Mouse (Mus musculus) G1E (cell line): ENCODE measurements around the gene Klf1. TPM values are rescaled to one million over a fixed set of nuclear protein-coding genes. Genes with fewer than 3 reads are reported as not detected.

Source experiments
- ATAC-seq: 2 replicates; pipeline ENCODE4 v1.8.0; 2016; ENCODE audit warnings: mild to moderate bottlenecking; ENCODE audit not compliant: insufficient number of reproducible peaks, poor library complexity, low FRiP score, severe bottlenecking; ENCODE audit errors: extremely low read depth
- DNase-seq: peaks from one replicate; pipeline ENCODE4 v3.0.0; 2012; ENCODE audit warnings: low spot score
- H3K27me3 ChIP-seq: 2 replicates; pipeline ENCODE4 v1.6.1; 2012; ENCODE audit warnings: mild to moderate bottlenecking, low read length, inconsistent platforms; ENCODE audit not compliant: insufficient read depth
- H3K36me3 ChIP-seq: replicated peaks from 2 replicates; pipeline ENCODE3; 2012; ENCODE audit warnings: mild to moderate bottlenecking, inconsistent platforms
- H3K4me1 ChIP-seq: 2 replicates; pipeline ENCODE4 v1.6.1; 2012; ENCODE audit warnings: low read depth, low read length, inconsistent platforms, mixed read lengths; ENCODE audit not compliant: insufficient read depth
- H3K4me3 ChIP-seq: 2 replicates; pipeline ENCODE4 v1.5.1; 2012; ENCODE audit warnings: low read depth, mild to moderate bottlenecking, inconsistent platforms, low read length, moderate library complexity, mixed read lengths
- H3K9me3 ChIP-seq: replicated peaks from 2 replicates; pipeline ENCODE4 v1.6.1; 2012; ENCODE audit warnings: inconsistent platforms
- CTCF ChIP-seq: IDR thresholded peaks from 2 replicates; pipeline ENCODE4 v1.5.1; 2012; ENCODE audit warnings: low read depth, low read length, inconsistent platforms, mixed read lengths
- GATA1 ChIP-seq: IDR thresholded peaks from 2 replicates; pipeline ENCODE4 v1.6.1; 2012; ENCODE audit warnings: borderline replicate concordance, low read length, inconsistent platforms, mixed read lengths
- GATA2 ChIP-seq: IDR thresholded peaks from 2 replicates; pipeline ENCODE4 v1.6.1; 2012; ENCODE audit warnings: low read depth, low read length, inconsistent platforms, borderline replicate concordance
- POLR2AphosphoS5 ChIP-seq: IDR thresholded peaks from 2 replicates; pipeline ENCODE4 v1.6.1; 2012; ENCODE audit warnings: low read depth, low read length, inconsistent platforms; ENCODE audit not compliant: insufficient replicate concordance
- TAL1 ChIP-seq: conservative IDR thresholded peaks from 2 replicates; pipeline ENCODE4 v1.6.1; 2012; ENCODE audit warnings: low read depth, low read length, inconsistent platforms, mixed read lengths
- polyA plus RNA-seq: library from polyadenylated mRNA; stranded (reverse); fragments of >175 nt; gene quantifications from 2 replicates; pipeline ENCODE4 v1.2.3, GENCODE M21; 2012
- total RNA-seq, 2 experiments: library from RNA; stranded (forward) in 1 of 2; stranded (reverse) in 1 of 2; fragments of 200-1000 nt in 1 of 2; fragments of >200 nt in 1 of 2; fragmentation: Nextera tagmentation in 1 of 2; gene quantifications; 2 replicates each; pipeline ENCODE4 v1.2.3; 2014 to 2017

Klf1 gene
- 69.9 and 75.0 TPM in 2 replicates for total RNA-seq (2014; fragmentation: Nextera tagmentation)
- 51.5 and 56.1 TPM in 2 replicates for total RNA-seq (2017)
- 193 and 253 TPM in 2 replicates for polyA plus RNA-seq

GRCm38 (mm10) chr8:84901752-84902151 is at the start of gene Klf1:
Gene Klf1 (plus strand): TSS chr8:84901928.
- H3K27me3 ChIP-seq: no peaks in the 10 kb centered on the region
- no peaks in the 10 kb centered on the region for H3K9me3 ChIP-seq
- H3K4me3 ChIP-seq: peak within 1 kb of the TSS; percentile 84
- peaks cover 47% of the 10 kb centered on the region for H3K36me3 ChIP-seq
- peak; percentile 81 for DNase-seq
- no peak for TF ChIP-seq POLR2AphosphoS5
- ATAC-seq: peak; percentile 64
- peaks cover 65% of the 10 kb centered on the region for H3K4me1 ChIP-seq

- Histone ChIP-seq H3K27me3 (no peaks in the 10 kb centered on the region), H3K9me3 (no peaks in the 10 kb centered on the region), H3K4me3 (peak overlapping the region; percentile 98; the same call in 1 of the 2 replicates), H3K4me1 (peaks cover 38% of the 10 kb centered on the region), H3K36me3 (peaks cover 38% of the 10 kb centered on the region)
- no peak for ATAC-seq
- TF ChIP-seq GATA1: no peak
- TF ChIP-seq CTCF: no peak
- no peak for TF ChIP-seq POLR2AphosphoS5
- no peak for TF ChIP-seq TAL1
- no peak for TF ChIP-seq GATA2
- no peak for DNase-seq
Measured at GRCm38 (mm10) chr8:84856434-84856833, 45.3 kb upstream of the Klf1 start.

GRCm38 (mm10) chr8:84856864-84857441 is 44.8 kb upstream of the Klf1 start, which contains the start of gene Farsa:
Gene Farsa (plus strand): TSS chr8:84856989.
- peaks cover 42% of the 10 kb centered on the region for H3K36me3 ChIP-seq
- DNase-seq (peak; percentile 60), ATAC-seq (peak; percentile 91)
- TF ChIP-seq TAL1 (no peak), GATA2 (no peak), GATA1 (no peak), CTCF (no peak), POLR2AphosphoS5 (peak; percentile 63; the same call in 1 of the 2 replicates)
- H3K4me3 ChIP-seq: peak within 1 kb of the TSS; percentile 98
- no peaks in the 10 kb centered on the region for H3K9me3 ChIP-seq
- H3K27me3 ChIP-seq: no peaks in the 10 kb centered on the region
- peaks cover 42% of the 10 kb centered on the region for H3K4me1 ChIP-seq

- Histone ChIP-seq H3K27me3 (no peaks in the 10 kb centered on the region), H3K9me3 (no peaks in the 10 kb centered on the region), H3K36me3 (peaks cover 79% of the 10 kb centered on the region), H3K4me3 (peak within 1 kb of the TSS; percentile 73), H3K4me1 (peaks cover 69% of the 10 kb centered on the region)
- peak; percentile 52 for DNase-seq
- peak; percentile 30; the same call in 1 of the 2 replicates for ATAC-seq
- TF ChIP-seq GATA1: no peak
- TF ChIP-seq CTCF: no peak
- no peak for TF ChIP-seq TAL1
- no peak for TF ChIP-seq GATA2
- no peak; the same call in 1 of the 2 replicates for TF ChIP-seq POLR2AphosphoS5
Measured at GRCm38 (mm10) chr8:84871376-84872308, 30.1 kb upstream of the Klf1 start, which contains the start of gene Syce2. Gene Syce2 (plus strand): TSS chr8:84872111.

GRCm38 (mm10) chr8:84872309-84872965 is 29.3 kb upstream of the Klf1 start:
- peaks cover 79% of the 10 kb centered on the region for H3K36me3 ChIP-seq
- H3K9me3 ChIP-seq: no peaks in the 10 kb centered on the region
- peaks cover 72% of the 10 kb centered on the region for H3K4me1 ChIP-seq
- no peaks in the 10 kb centered on the region for H3K27me3 ChIP-seq
- DNase-seq: peak; percentile 25
- ATAC-seq: no peak
- H3K4me3 ChIP-seq: peak overlapping the region; percentile 73
- no peak for TF ChIP-seq GATA2
- TF ChIP-seq GATA1: no peak
- TF ChIP-seq POLR2AphosphoS5: no peak; the same call in 1 of the 2 replicates
- no peak for TF ChIP-seq CTCF
- no peak for TF ChIP-seq TAL1

- no peak for TF ChIP-seq GATA2
- no peak for TF ChIP-seq GATA1
- TF ChIP-seq POLR2AphosphoS5: no peak
- no peak for TF ChIP-seq CTCF
- no peak for TF ChIP-seq TAL1
- H3K4me3 ChIP-seq: peak overlapping the region; percentile 73
- peaks cover 78% of the 10 kb centered on the region for H3K36me3 ChIP-seq
- DNase-seq (no peak), ATAC-seq (no peak)
- no peaks in the 10 kb centered on the region for H3K9me3 ChIP-seq
- peaks cover 72% of the 10 kb centered on the region for H3K4me1 ChIP-seq
- no peaks in the 10 kb centered on the region for H3K27me3 ChIP-seq
Measured at GRCm38 (mm10) chr8:84873016-84873415, 28.7 kb upstream of the Klf1 start.
